Mouse (Mus musculus): Measurements from ENCODE around the gene Grb2.

GRCm38 (mm10) chr11:115658521-115658920 lies 49.9 kb downstream of the Grb2 start:
- no peak for TF ChIP-seq CTCF (IDR thresholded peaks at IDR 0.05; ENCODE audit: low read depth)
- TF ChIP-seq EP300 (IDR thresholded peaks at IDR 0.05; ENCODE audit: low read depth) = no peak

All from liver, postnatal 0 days (tissue).